Mouse (Mus musculus) activated CD4-positive, CD25-positive, alpha-beta regulatory T cell (primary cell): ENCODE data around the gene Higd1c. TPM values are rescaled to one million over a fixed set of nuclear protein-coding genes. Genes with fewer than 3 reads are reported as not detected.

ENCODE experiments used
- polyA plus RNA-seq, 2 experiments: library from polyadenylated mRNA; unstranded; fragments of 100-300 nt; shearing (Covaris generic); gene quantifications; one replicate each; pipeline ENCODE4 v1.2.1; 2017

The Higd1c gene
- not detected for polyA plus RNA-seq

DNA sequence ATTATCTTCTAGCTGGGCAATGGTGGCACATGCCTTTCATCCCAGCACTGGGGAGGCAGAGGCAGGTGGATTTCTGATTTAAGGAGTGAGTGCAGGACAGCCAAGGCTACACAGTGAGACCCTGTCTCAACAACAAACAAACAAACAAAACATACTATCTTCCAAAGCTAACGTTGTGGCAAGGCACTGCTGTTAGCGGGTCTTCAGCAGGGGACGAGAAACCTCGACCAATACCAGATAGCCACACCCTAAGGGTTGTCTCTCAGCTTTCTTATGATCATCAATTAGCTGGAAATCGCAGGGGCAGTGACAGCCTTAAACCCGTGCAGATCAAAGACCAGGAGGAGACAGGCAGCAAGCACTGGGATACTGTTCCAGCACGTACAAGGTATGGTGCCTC is at the start of gene Higd1c:
Gene Higd1c, plus strand, starts transcription at position 301 of the 400 bp plus-strand sequence.

DNA sequence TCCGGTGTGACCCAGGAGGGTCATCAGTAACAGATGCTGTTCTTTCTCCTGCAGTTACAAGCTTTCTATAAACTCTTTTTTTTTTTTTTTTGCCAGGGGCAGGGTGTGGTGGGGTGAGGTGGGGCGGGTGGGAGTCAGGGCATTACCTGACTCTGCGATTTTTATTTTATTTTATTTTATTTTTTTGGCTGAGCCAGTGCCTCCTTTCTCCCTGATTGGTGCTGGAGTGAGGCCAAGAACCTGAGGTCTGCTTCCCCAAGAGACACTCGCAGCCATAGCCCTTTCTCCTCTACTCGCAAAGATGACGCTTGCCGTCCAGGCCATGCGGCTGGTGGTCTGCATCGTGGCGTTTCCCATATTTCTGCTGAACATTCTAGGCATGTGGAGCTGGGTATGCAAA is 29.7 kb upstream of the Higd1c start, which contains the start of gene Mettl7a3:
Gene Mettl7a3, plus strand, starts transcription at position 301 of the 400 bp plus-strand sequence.

DNA sequence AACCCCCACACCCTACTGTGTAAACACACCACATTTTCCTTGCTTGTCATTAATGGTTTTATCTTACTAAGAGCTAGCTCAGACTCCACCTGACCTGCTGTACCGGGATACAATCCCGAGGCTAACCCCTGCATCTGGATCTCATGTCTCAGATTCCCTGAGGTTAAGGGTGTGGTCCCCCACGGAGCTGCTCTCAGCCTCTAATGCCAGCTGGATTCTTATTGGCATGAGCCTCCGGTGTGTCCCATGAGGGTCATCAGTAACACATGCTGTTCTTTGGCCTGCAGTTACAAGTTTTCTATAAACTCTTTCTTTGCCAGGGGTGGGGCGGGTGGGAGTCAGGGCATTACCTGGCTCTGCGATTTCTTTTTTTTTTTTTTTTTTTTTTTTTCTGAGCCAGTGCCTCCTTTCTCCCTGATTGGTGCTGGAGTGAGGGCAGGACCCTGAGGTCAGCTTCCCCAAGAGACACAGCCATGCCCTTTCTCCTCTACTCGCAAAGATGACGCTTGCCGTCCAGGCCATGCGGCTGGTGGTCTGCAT is 11.6 kb upstream of the Higd1c start, which contains the start of the genes Methig1 and Mettl7a2:
Gene Methig1, plus strand, starts transcription at position 439 of the 540 bp plus-strand sequence.
Gene Mettl7a2, plus strand, starts transcription at position 490 of the 540 bp plus-strand sequence.

DNA sequence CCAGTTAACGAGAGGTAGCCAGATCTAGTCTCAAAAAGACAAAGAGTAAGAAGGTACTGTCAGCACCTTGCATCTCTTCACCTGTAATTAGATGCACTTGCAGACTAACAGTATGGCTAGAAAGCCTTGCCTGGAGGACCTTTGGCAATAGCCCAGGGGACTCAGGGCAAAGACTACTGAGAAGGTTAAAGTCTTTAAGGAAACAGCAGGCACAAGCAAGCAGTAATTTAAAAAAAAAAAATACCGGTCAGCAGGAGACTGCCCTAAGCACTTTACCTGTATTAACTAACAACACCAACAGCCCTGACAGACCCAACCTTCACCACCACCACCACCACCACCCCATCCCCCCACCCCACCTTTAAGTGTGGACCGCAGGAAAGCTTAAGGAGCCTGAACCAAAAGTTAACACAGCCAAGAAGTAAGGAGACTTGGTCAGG is 57.4 kb downstream of the Higd1c start, which contains the start of gene Gm5475:
Gene Gm5475, plus strand, starts transcription at position 390 of the 440 bp plus-strand sequence.

DNA sequence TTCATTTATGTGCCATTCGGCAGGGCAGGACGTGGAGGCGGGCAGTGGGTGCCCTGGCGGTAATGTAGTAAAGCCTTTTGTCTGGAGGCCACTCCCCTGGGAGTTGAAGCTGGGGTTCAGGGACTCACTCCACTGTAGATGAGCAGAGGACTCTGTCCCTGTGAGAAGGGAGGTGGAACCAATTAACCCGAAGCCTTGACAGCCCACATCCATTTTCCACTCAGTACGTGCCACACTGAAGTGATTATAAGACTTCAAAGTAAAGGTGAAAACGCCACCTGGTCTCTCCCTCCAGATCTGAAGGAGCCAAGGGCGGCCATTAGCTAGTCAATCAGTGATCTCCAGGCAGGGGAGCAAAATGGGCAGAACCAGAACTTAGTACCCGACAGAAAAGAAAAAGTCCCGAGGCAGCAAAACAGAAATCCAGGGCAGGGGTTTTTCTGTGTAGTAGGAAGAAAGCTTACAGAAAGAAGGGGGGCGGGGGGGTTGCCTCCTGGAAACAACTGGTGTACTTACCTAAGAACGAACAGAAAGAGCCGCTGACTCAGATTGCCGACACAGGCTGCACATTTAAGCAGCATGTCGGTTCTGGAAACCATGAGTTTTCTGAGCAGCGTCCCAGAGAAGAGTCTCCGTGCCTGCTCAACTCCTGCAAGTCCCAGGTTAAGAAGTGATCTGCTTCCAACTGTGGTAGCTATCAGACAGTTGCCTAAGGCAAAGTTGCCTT is 60.2 kb downstream of the Higd1c start, which contains the start of gene Slc11a2:
Gene Slc11a2, minus strand, starts transcription at position 677 of the 727 bp plus-strand sequence.

Other genes with a start within 250 kb of the Higd1c start
- 10 to 100 TPM; 46.2 to 63.3 TPM for gene Atf1, start 136.7 kb upstream of the Higd1c start, polyA plus RNA-seq
- gene Tmprss12, start 83.7 kb upstream of the Higd1c start, polyA plus RNA-seq: not detected
- 10 to 100 TPM; 10.0 to 16.0 TPM for gene Mettl7a1, start 60.4 kb upstream of the Higd1c start, polyA plus RNA-seq
- gene Mettl7a3, start 29.6 kb upstream of the Higd1c start, polyA plus RNA-seq: not detected
- gene Methig1, start 11.4 kb upstream of the Higd1c start, polyA plus RNA-seq: not detected
- gene Mettl7a2, start 11.3 kb upstream of the Higd1c start, polyA plus RNA-seq: under 1 TPM in 1 of 2 experiments, not detected in 1; 0.16 TPM
- gene Gm5475, start 57.6 kb downstream of the Higd1c start, polyA plus RNA-seq: under 1 TPM in 1 of 2 experiments, not detected in 1; 0.49 TPM
- 10 to 100 TPM; 27.5 to 29.9 TPM for gene Slc11a2, start 60.5 kb downstream of the Higd1c start, polyA plus RNA-seq
- 10 to 100 TPM; 30.1 to 32.2 TPM for gene Letmd1, start 104.5 kb downstream of the Higd1c start, polyA plus RNA-seq
- gene Csrnp2, start 130.9 kb downstream of the Higd1c start, polyA plus RNA-seq: 1 to 10 TPM; 4.1 to 4.9 TPM
- gene Tfcp2, start 187.5 kb downstream of the Higd1c start, polyA plus RNA-seq: 1 to 10 TPM; 5.4 to 6.9 TPM
- gene Pou6f1, start 235.4 kb downstream of the Higd1c start, polyA plus RNA-seq: 10 to 100 TPM in 1 of 2 experiments, 1 to 10 TPM in 1; 8.0 to 12.6 TPM